Mouse (Mus musculus): Measurements from ENCODE around the gene Pcmt1. TPM values are rescaled to one million over a fixed set of nuclear protein-coding genes. Genes with fewer than 3 reads are reported as not detected.

Gene Pcmt1
- polyA plus RNA-seq, 1 experiment from 2014 or later: 126 TPM

DNA sequence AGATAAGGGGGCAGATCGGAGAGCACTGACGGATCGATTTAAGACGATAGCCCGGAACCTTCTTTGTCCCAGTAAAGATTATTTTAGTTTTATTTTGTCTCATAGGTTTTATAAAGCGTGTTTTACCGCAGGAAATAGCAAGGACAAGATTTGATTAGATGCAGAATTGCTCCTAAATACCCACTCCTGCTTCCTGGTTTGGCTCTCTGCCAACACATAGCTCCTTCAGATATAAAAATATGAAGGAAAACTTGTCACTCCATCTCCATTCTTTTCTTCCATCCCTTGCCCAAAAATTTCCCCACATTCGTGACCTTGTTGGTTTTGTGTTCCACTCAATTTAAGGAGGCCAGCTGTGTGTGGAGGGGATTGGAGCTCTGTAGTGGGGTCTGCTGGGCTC, 90.1 kb downstream of the Pcmt1 start:
- Histone ChIP-seq H3K36me3 (ENCODE audit: control insufficient read depth, insufficient read depth, low read length) (no peaks in the 10 kb centered on the region), H3K9ac (ENCODE audit: low read depth, low read length) (no peak overlapping the region), H3K4me2 (ENCODE audit: low read depth, low read length) (peak overlapping the region; percentile 99), H3K9me3 (ENCODE audit: control insufficient read depth, low read length) (no peaks in the 10 kb centered on the region), H3K27me3 (replicated peaks; ENCODE audit: control insufficient read depth, insufficient read depth, low read length) (peaks cover 23% of the 10 kb centered on the region), H3K27ac (replicated peaks; ENCODE audit: low read depth, low read length) (no peak overlapping the region), H3K4me3 (ENCODE audit: low read depth, low read length) (peak overlapping the region; percentile 69), H3K4me1 (ENCODE audit: control insufficient read depth, insufficient read depth, low read length) (no peaks in the 10 kb centered on the region)
- DNase-seq (ENCODE audit: low spot score) (no peak), ATAC-seq (ENCODE audit: low read depth) (no peak)
- 5% methylated on average over 8 of the region's 8 CpGs for WGBS

DNA sequence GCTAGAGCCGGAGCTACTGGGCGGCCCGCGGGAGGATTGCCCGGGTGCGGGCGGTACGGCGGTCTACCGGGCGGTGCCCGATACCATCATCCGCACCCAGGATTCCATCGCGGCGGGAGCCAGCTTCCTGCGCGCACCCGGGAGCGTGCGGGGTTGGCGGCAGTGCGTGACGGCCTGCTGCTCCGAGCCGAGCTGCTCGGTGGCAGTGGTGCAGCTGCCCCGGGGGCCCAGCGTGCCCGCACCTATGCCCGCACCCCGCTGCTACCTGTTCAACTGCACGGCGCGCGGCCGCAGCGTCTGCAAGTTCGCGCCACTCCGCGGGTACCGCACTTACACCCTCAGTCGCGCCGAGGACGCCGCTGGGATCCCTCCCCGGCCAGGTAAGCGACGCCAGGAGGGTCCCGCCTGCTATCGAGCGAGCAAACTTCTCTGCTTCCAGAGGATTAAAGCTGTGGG, 90.7 kb downstream of the Pcmt1 start:
- H3K27me3 ChIP-seq (replicated peaks; ENCODE audit: control insufficient read depth, insufficient read depth, low read length): peaks cover 23% of the 10 kb centered on the region
- 0 out of 2 replicates have a peak, but pooled peaks have one; percentile 6 for ATAC-seq (ENCODE audit: low read depth)
- WGBS: under 1% methylated on average over 25 of the region's 54 CpGs
- DNase-seq (ENCODE audit: low spot score): no peak
- H3K9ac ChIP-seq (ENCODE audit: low read depth, low read length): peak overlapping the region; percentile 60
- peak overlapping the region; percentile 99 for H3K4me2 ChIP-seq (ENCODE audit: low read depth, low read length)
- no peaks in the 10 kb centered on the region for H3K9me3 ChIP-seq (ENCODE audit: control insufficient read depth, low read length)
- H3K4me1 ChIP-seq (ENCODE audit: control insufficient read depth, insufficient read depth, low read length): no peaks in the 10 kb centered on the region
- H3K27ac ChIP-seq (replicated peaks; ENCODE audit: low read depth, low read length): no peak overlapping the region
- H3K4me3 ChIP-seq (ENCODE audit: low read depth, low read length): peak overlapping the region; percentile 69
- no peaks in the 10 kb centered on the region for H3K36me3 ChIP-seq (ENCODE audit: control insufficient read depth, insufficient read depth, low read length)

DNA sequence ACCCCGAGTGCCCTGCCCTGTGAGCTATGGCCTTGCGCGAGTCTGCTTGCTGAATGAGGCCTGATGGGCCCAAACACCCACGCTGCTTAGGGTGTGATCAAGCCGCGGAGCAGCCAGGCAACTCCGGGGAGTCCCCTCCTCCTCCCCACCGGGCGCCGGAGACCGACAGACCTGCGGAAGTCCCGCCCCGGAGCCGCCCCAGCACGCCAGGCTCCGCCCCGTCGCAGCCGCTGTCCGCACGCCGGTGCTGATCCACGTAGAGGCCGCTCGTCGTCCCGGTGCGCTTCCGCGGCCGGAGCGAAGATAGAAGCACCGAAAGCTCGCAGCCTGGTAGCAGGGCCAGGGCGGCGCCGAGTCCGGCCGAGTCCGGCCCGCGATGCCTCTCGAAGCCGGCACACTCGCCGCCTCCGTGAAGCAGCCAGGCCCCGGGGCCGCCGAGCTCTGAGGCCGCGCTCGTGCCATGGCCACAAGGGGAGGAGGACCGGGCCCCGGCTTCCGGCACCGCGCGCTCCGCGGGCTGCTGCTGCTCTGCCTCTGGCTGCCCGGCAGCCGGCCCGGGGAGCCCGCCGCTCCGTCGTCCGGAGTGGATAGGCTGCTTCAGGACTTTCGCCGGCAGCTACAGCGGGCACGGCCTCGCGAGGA, 91.2 kb downstream of the Pcmt1 start, which contains the start of gene Lrp11:
Gene Lrp11 (plus strand): TSS at position 209 of the 642 bp plus-strand sequence.
- Histone ChIP-seq H3K4me2 (ENCODE audit: low read depth, low read length) (peak within 1 kb of the TSS; percentile 99), H3K27ac (replicated peaks; ENCODE audit: low read depth, low read length) (no peak within 1 kb of the TSS), H3K9ac (ENCODE audit: low read depth, low read length) (peak within 1 kb of the TSS; percentile 60), H3K4me1 (ENCODE audit: control insufficient read depth, insufficient read depth, low read length) (no peaks in the 10 kb centered on the region), H3K27me3 (replicated peaks; ENCODE audit: control insufficient read depth, insufficient read depth, low read length) (peaks cover 23% of the 10 kb centered on the region), H3K9me3 (ENCODE audit: control insufficient read depth, low read length) (no peaks in the 10 kb centered on the region), H3K4me3 (ENCODE audit: low read depth, low read length) (peak within 1 kb of the TSS; percentile 69), H3K36me3 (ENCODE audit: control insufficient read depth, insufficient read depth, low read length) (no peaks in the 10 kb centered on the region)
- ATAC-seq (ENCODE audit: low read depth) (peak; percentile 96), DNase-seq (ENCODE audit: low spot score) (peak; percentile 93)
- WGBS: 0% methylated on average over 30 of the region's 76 CpGs

DNA sequence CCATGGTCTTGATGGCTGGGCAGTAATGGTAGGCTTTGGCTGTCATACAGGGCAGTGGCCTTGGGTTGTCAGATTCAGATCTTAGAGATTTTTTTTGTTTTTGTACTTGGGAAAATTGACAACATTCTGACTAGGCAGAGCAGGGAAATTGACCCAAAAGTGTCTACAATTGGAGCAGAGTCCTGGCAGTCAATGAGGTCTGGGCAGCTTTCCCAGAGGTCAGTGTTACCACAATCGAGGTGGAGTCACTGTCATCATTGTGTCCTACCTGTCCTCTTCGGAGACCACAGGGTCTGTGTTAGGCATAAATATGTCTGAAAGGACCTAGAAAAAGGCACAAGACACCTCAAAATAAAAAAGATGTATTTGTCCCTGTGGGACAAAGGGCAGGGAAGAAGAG, 94.2 kb downstream of the Pcmt1 start:
- ATAC-seq (ENCODE audit: low read depth) (no peak), DNase-seq (ENCODE audit: low spot score) (no peak)
- H3K9ac ChIP-seq (ENCODE audit: low read depth, low read length): no peak overlapping the region
- no peak overlapping the region for H3K4me3 ChIP-seq (ENCODE audit: low read depth, low read length)
- H3K4me2 ChIP-seq (ENCODE audit: low read depth, low read length): no peak overlapping the region
- no peaks in the 10 kb centered on the region for H3K4me1 ChIP-seq (ENCODE audit: control insufficient read depth, insufficient read depth, low read length)
- 69% methylated on average over 2 of the region's 2 CpGs for WGBS
- H3K36me3 ChIP-seq (ENCODE audit: control insufficient read depth, insufficient read depth, low read length): no peaks in the 10 kb centered on the region
- no peak overlapping the region for H3K27ac ChIP-seq (replicated peaks; ENCODE audit: low read depth, low read length)
- peaks cover 17% of the 10 kb centered on the region for H3K27me3 ChIP-seq (replicated peaks; ENCODE audit: control insufficient read depth, insufficient read depth, low read length)
- no peaks in the 10 kb centered on the region for H3K9me3 ChIP-seq (ENCODE audit: control insufficient read depth, low read length)

DNA sequence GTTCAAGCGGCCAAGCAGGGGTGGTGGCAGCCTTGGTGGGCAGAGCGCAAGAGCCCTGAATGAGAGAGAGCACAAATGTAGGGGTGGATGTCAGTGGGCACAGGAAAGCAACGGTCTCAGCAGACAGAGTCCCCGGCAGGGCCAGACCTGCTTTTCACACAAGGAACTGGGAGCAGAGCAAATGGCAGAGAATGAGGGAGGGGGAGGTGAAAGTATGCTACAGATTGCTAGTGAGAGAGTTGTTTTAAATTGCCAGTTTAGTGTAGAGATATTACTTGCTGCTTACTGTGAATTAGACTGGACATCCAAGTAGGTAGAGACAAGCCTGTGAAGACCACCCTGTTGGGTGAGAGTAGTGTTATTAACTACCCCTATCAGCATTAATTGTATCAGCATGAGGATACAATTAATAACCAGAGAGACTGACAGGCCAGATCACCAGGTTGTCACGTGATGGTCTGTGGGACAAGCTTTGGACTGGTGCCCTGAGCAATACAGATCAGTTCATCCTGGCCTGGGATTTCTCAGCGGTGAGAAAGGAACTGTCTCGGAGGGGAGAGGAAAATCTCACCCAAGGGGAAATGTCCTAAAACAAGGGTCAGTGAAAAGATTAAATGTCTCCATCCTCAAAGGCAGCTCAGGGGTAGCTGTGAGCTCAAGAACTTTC, 97.9 kb downstream of the Pcmt1 start:
- no peak overlapping the region for H3K27ac ChIP-seq (replicated peaks; ENCODE audit: low read depth, low read length)
- no peak overlapping the region for H3K4me2 ChIP-seq (ENCODE audit: low read depth, low read length)
- no peaks in the 10 kb centered on the region for H3K4me1 ChIP-seq (ENCODE audit: control insufficient read depth, insufficient read depth, low read length)
- no peak overlapping the region for H3K4me3 ChIP-seq (ENCODE audit: low read depth, low read length)
- DNase-seq (ENCODE audit: low spot score) (no peak), ATAC-seq (ENCODE audit: low read depth) (no peak)
- H3K36me3 ChIP-seq (ENCODE audit: control insufficient read depth, insufficient read depth, low read length): no peaks in the 10 kb centered on the region
- H3K27me3 ChIP-seq (replicated peaks; ENCODE audit: control insufficient read depth, insufficient read depth, low read length): no peaks in the 10 kb centered on the region
- no peaks in the 10 kb centered on the region for H3K9me3 ChIP-seq (ENCODE audit: control insufficient read depth, low read length)
- H3K9ac ChIP-seq (ENCODE audit: low read depth, low read length): no peak overlapping the region
- WGBS: 43% methylated on average over 7 of the region's 7 CpGs

DNA sequence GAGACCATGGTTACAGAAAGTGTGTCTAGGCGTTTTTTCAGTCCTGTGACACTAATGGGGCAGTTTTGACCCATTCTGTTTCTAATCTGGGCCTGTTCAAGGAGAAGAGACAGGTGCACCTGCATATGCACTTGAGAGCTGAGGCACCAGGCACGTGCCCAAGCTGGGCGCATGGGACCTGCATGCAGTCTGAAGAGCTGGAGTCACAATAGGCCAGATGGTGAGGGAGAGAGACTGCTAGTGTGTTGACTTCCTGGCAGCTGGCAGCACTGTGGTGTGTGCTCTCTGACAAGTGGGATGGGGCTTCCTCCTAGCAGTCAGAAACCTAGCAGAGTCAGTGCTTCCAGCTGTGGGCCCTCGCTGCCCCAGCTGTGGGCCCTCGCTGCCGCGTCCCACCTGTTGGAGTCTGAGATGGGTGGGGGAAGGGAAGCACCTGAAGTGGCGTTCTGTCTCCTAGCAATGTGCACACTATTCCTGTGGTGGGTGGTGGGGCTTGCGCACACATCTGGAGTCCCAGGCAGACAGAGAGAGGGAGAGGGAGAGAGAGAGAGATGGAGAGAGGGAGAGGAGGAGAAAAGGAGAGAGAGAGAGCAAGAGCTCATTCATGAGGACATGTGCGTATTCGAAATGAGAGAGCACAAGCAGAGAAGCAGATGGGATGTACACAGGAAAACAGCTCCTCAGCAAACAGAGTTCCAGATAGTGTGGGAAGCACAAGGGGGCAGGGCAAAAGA, 98.6 kb downstream of the Pcmt1 start:
- Histone ChIP-seq H3K4me2 (ENCODE audit: low read depth, low read length) (no peak overlapping the region), H3K27me3 (replicated peaks; ENCODE audit: control insufficient read depth, insufficient read depth, low read length) (no peaks in the 10 kb centered on the region), H3K36me3 (ENCODE audit: control insufficient read depth, insufficient read depth, low read length) (no peaks in the 10 kb centered on the region), H3K4me3 (ENCODE audit: low read depth, low read length) (no peak overlapping the region), H3K27ac (replicated peaks; ENCODE audit: low read depth, low read length) (no peak overlapping the region), H3K9me3 (ENCODE audit: control insufficient read depth, low read length) (no peaks in the 10 kb centered on the region), H3K9ac (ENCODE audit: low read depth, low read length) (no peak overlapping the region), H3K4me1 (ENCODE audit: control insufficient read depth, insufficient read depth, low read length) (no peaks in the 10 kb centered on the region)
- ATAC-seq (ENCODE audit: low read depth) (peak; percentile 68; the same call in 1 of the 2 replicates), DNase-seq (ENCODE audit: low spot score) (peak; percentile 28)
- WGBS: 31% methylated on average over 11 of the region's 11 CpGs

DNA sequence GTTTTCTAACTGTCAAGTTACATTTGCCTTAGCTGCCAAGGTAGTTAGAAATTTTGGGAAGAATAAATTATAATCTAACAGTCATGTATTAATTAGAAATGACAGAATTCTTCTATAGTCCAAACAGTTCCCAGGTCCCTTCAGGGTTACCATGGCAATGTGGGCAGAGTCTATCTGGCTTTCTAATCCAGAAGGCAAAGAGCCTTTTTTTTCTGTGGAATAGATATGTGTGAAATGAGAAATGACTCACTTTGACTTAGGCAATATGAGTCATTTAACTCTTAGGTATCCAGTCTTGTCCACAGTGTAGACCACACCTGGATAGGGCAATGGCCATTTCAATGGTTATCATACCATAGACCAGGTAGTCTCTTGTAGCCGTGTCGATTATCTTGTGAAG, 99.5 kb downstream of the Pcmt1 start:
- Histone ChIP-seq H3K4me3 (ENCODE audit: low read depth, low read length) (no peak overlapping the region), H3K9ac (ENCODE audit: low read depth, low read length) (no peak overlapping the region), H3K4me2 (ENCODE audit: low read depth, low read length) (no peak overlapping the region), H3K9me3 (ENCODE audit: control insufficient read depth, low read length) (no peaks in the 10 kb centered on the region), H3K36me3 (ENCODE audit: control insufficient read depth, insufficient read depth, low read length) (no peaks in the 10 kb centered on the region), H3K27ac (replicated peaks; ENCODE audit: low read depth, low read length) (no peak overlapping the region), H3K4me1 (ENCODE audit: control insufficient read depth, insufficient read depth, low read length) (no peaks in the 10 kb centered on the region), H3K27me3 (replicated peaks; ENCODE audit: control insufficient read depth, insufficient read depth, low read length) (no peaks in the 10 kb centered on the region)
- WGBS: 83% methylated on average over 2 of the region's 2 CpGs
- no peak for ATAC-seq (ENCODE audit: low read depth)
- no peak for DNase-seq (ENCODE audit: low spot score)
